In the genomic region with DNA sequence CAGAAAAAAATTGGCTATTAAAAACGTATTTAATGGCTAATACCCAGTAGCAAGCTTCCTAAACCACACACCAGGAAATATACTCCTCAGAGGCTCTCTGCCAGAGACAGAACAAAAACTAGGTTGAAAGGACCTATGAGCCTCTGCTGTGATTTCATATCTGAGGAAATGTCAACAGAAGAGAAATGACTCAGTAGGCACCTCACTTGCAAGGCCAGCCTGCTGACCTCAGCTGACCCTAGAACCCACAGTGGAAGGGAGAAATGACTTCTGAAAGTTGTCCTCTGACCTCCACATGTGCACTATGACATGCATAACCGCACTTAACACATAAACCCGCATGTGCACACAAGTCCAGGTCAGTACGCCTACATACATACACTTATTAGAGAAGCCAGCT, we compare ENCODE assay signal across 26 mouse cellular contexts. TPM values are rescaled to one million over a fixed set of nuclear protein-coding genes. Genes with fewer than 3 reads are reported as not detected.
DNase-seq lines count a peak whose midpoint lies in the region; ATAC-seq and TF ChIP-seq lines count a peak whose summit lies in the region.
"Had no signal": no experiment of that assay in that cellular context is flagged by ENCODE, and none has a peak within 500 bp of the region (broad histone marks: within the 10 kb centered on the region; RNA-seq: fewer than 3 reads in every experiment).

No protein-coding gene starts in this region.

- no peak overlapping the region; the same call in 1 of the 2 replicates for H3K4me2 ChIP-seq in CH12.LX (ENCODE audit: insufficient read depth, low read depth, poor library complexity, severe bottlenecking)
- H3K4me2 ChIP-seq: embryonic facial prominence, embryonic 13.5 days; forebrain, embryonic 13.5 days; heart, embryonic 12.5 days; hindbrain, embryonic 15.5 days had no signal

- TF ChIP-seq CTCF in CH12.LX (conservative IDR thresholded peaks at IDR 0.05 in 1 of 2, IDR thresholded peaks at IDR 0.05 in 1 of 2; ENCODE audit: low read depth in 2 of 2, low read length in 2 of 2): no peak

- TF ChIP-seq POLR2A in CH12.LX (IDR thresholded peaks at IDR 0.05; ENCODE audit: low read depth, low read length): no peak

- 69% methylated on average over 4 of the region's 4 CpGs for WGBS in heart, embryonic 10.5 days

- H3K27me3 ChIP-seq in CH12.LX (replicated peaks): no peaks in the 10 kb centered on the region
- no peaks in the 10 kb centered on the region for H3K27me3 ChIP-seq in heart, embryonic 10.5 days (ENCODE audit: insufficient read depth, poor library complexity, severe bottlenecking)
- H3K27me3 ChIP-seq: embryonic facial prominence, embryonic 13.5 days; forebrain, embryonic 13.5 days; heart, embryonic 12.5 days; hindbrain, embryonic 15.5 days had no signal

- no peak for TF ChIP-seq RAD21 in CH12.LX (IDR thresholded peaks at IDR 0.05; ENCODE audit: low read depth, low read length)

- H3K4me1 ChIP-seq in CH12.LX (ENCODE audit: control insufficient read depth in 1 of 2, insufficient read depth in 2 of 2): peaks cover 2 to 3% of the 10 kb centered on the region in 2 experiments; a peak in 2 of 4 replicates
- 0 out of 2 replicates have a peak, but pooled peaks cover 3% of the 10 kb centered on the region for H3K4me1 ChIP-seq in heart, embryonic 10.5 days
- H3K4me1 ChIP-seq: embryonic facial prominence, embryonic 13.5 days; forebrain, embryonic 13.5 days had no signal

- TF ChIP-seq EP300 in CH12.LX (IDR thresholded peaks at IDR 0.05; ENCODE audit: low read length): no peak

- H3K4me3 ChIP-seq in CH12.LX (replicated peaks in 1 of 3; ENCODE audit: low read depth in 2 of 3, low read length in 2 of 3, poor library complexity in 1 of 3): no peak overlapping the region
- no peak overlapping the region for H3K4me3 ChIP-seq in heart, embryonic 10.5 days
- H3K4me3 ChIP-seq: embryonic facial prominence, embryonic 13.5 days; forebrain, embryonic 13.5 days; heart, embryonic 12.5 days; hindbrain, embryonic 15.5 days had no signal

- peak; percentile 69 for DNase-seq in adrenal gland, adult 2 months
- DNase-seq in adrenal gland, postnatal 10 days: no peak
- no peak for DNase-seq in CH12.LX (ENCODE audit: extremely low read depth)
- peak; percentile 46 for DNase-seq in adrenal gland, postnatal 14 days
- DNase-seq in ovary, postnatal 14 days (ENCODE audit: low spot score): no peak
- DNase-seq in heart, embryonic 10.5 days (ENCODE audit: low spot score): no peak
- DNase-seq: cerebellum, adult 11-12 months; cerebellum, adult 9-10 months; cerebellum, postnatal 25 days; forebrain, postnatal 0 days; gastrocnemius, postnatal 14 days; kidney, adult 2 months had no signal

- dilution Hi-C loops in CH12.LX (cut with MboI; ENCODE audit: extremely low pct_ligation_motif_present, extremely low pct_unique_long_range_greater_than_20kb, low sequenced_read_pairs): no loop called here

- H3K79me2 ChIP-seq in CH12.LX (replicated peaks; ENCODE audit: control insufficient read depth, extremely low read depth, insufficient read depth, poor library complexity, severe bottlenecking): no peaks in the 10 kb centered on the region

- H3K9me3 ChIP-seq in CH12.LX (replicated peaks; ENCODE audit: low read length): no peaks in the 10 kb centered on the region
- H3K9me3 ChIP-seq in heart, embryonic 10.5 days: no peaks in the 10 kb centered on the region
- H3K9me3 ChIP-seq: embryonic facial prominence, embryonic 13.5 days; forebrain, embryonic 13.5 days; heart, embryonic 12.5 days; hindbrain, embryonic 15.5 days had no signal

- H3K36me3 ChIP-seq in CH12.LX (replicated peaks in 1 of 2; ENCODE audit: control insufficient read depth in 1 of 2, insufficient read depth in 1 of 2, low read length in 1 of 2): no peaks in the 10 kb centered on the region
- H3K36me3 ChIP-seq in heart, embryonic 10.5 days: no peaks in the 10 kb centered on the region
- H3K36me3 ChIP-seq: embryonic facial prominence, embryonic 13.5 days; heart, embryonic 12.5 days; hindbrain, embryonic 15.5 days had no signal

- in situ Hi-C loops in CH12.LX (cut with MboI; ENCODE audit: low pct_ligation_motif_present, low pct_unique_long_range_greater_than_20kb, low sequenced_read_pairs): no loop called here

- no peak overlapping the region for H3K9ac ChIP-seq in CH12.LX (ENCODE audit: insufficient read depth, low read depth)
- H3K9ac ChIP-seq: embryonic facial prominence, embryonic 13.5 days; forebrain, embryonic 13.5 days; forebrain, postnatal 0 days; heart, embryonic 12.5 days; hindbrain, embryonic 15.5 days had no signal

- peak; percentile 14; the same call in 1 of the 2 replicates for ATAC-seq in megakaryocyte progenitor cell, adult 5-6 weeks (replicated peaks; ENCODE audit: poor library complexity)
- no peak for ATAC-seq in megakaryocyte, adult 5-6 weeks (ENCODE audit: poor library complexity, severe bottlenecking)
- ATAC-seq: forebrain, embryonic 13.5 days; forebrain, postnatal 0 days; intestine, embryonic 16.5 days had no signal

- H3K27ac ChIP-seq in CH12.LX (ENCODE audit: insufficient read depth, low read depth): no peak overlapping the region
- H3K27ac ChIP-seq in heart, embryonic 10.5 days: no peak overlapping the region
- H3K27ac ChIP-seq: embryonic facial prominence, embryonic 13.5 days; forebrain, embryonic 13.5 days; hindbrain, embryonic 15.5 days had no signal

TF ChIP-seq in CH12.LX, 34 proteins besides CTCF, POLR2A, EP300 and RAD21:
- TF ChIP-seq MYC (IDR thresholded peaks at IDR 0.05; ENCODE audit: low read depth, low read length): no peak
- no peak for TF ChIP-seq PAX5 (IDR thresholded peaks at IDR 0.05; ENCODE audit: low read length)
- TF ChIP-seq BHLHE40 (IDR thresholded peaks at IDR 0.05; ENCODE audit: low read depth, low read length): peak; percentile 44
- TF ChIP-seq POLR2AphosphoS2 (IDR thresholded peaks at IDR 0.05; ENCODE audit: low read depth, low read length): no peak

RNA-seq across cellular contexts. Expression of a gene that starts 18.9 kb away (rescaled TPM):
- total RNA-seq in adrenal gland, adult 2 months (2021): not detected
- polyA plus RNA-seq in adrenal gland, adult 2 months (2012; rRNA removed): 0.06 TPM in 1 of 2 replicates, not detected in the other
- under 1 TPM in 1 of 2 experiments, not detected in 1; 0.12 TPM for total RNA-seq in adrenal gland, postnatal 10 days (2021)
- not detected in 2 replicates for total RNA-seq in CH12.LX (2012; rRNA removed)
- total RNA-seq in CH12.LX (2014; rRNA removed): not detected in 2 replicates
- not detected in 2 replicates for polyA plus RNA-seq in CH12.LX (2012; ENCODE audit: insufficient read length, low read depth)
- not detected in 2 replicates for total RNA-seq in adrenal gland, postnatal 14 days (2021)
- not detected in 2 replicates for total RNA-seq in megakaryocyte progenitor cell, adult 5-6 weeks (2015)
- total RNA-seq in megakaryocyte progenitor cell, adult 5-6 weeks (2017): not detected in 2 replicates
- not detected in 2 replicates for polyA plus RNA-seq in heart, embryonic 10.5 days (2016; fragmentation: Nextera tagmentation; extraction: Ambion mirVana)
- total RNA-seq in megakaryocyte, adult 5-6 weeks (2015): not detected in 2 replicates
- not detected in 2 replicates for total RNA-seq in megakaryocyte, adult 5-6 weeks (2017)
- total RNA-seq: adrenal gland, adult 18-20 months; gastrocnemius, adult 18-20 months; heart, postnatal 25 days had no signal
- polyA plus RNA-seq: embryonic facial prominence, embryonic 13.5 days; forebrain, embryonic 13.5 days; gonadal fat pad, adult 2 months; heart, embryonic 12.5 days; heart, embryonic 16.5 days; hindbrain, embryonic 11.5 days; intestine, embryonic 16.5 days; kidney, adult 2 months had no signal

RNA-seq across cellular contexts. Expression of a gene that starts 27.6 kb away (rescaled TPM):
- total RNA-seq in adrenal gland, adult 2 months (2021): not detected
- polyA plus RNA-seq in adrenal gland, adult 2 months (2012; rRNA removed): not detected in 2 replicates
- total RNA-seq in adrenal gland, postnatal 10 days (2021): not detected
- total RNA-seq in CH12.LX (2012; rRNA removed) (not detected in 2 replicates), CH12.LX (2014; rRNA removed) (not detected in 2 replicates)
- polyA plus RNA-seq in CH12.LX (2012; ENCODE audit: insufficient read length, low read depth): not detected in 2 replicates
- 0.15 TPM in 1 of 2 replicates, not detected in the other for total RNA-seq in adrenal gland, postnatal 14 days (2021)
- total RNA-seq in megakaryocyte progenitor cell, adult 5-6 weeks (2015): not detected in 2 replicates
- total RNA-seq in megakaryocyte progenitor cell, adult 5-6 weeks (2017): not detected in 2 replicates
- polyA plus RNA-seq in heart, embryonic 10.5 days (2016; fragmentation: Nextera tagmentation; extraction: Ambion mirVana): not detected in 2 replicates
- total RNA-seq in megakaryocyte, adult 5-6 weeks (2015): not detected in 2 replicates
- not detected in 2 replicates for total RNA-seq in megakaryocyte, adult 5-6 weeks (2017)
- total RNA-seq: forebrain, postnatal 0 days; gastrocnemius, adult 18-20 months; gastrocnemius, postnatal 14 days had no signal
- polyA plus RNA-seq: brain, embryonic 14.5 days; embryonic facial prominence, embryonic 13.5 days; forebrain, embryonic 13.5 days; forebrain, postnatal 0 days; heart, embryonic 12.5 days; hindbrain, embryonic 11.5 days; hindbrain, embryonic 15.5 days had no signal

Comparison
In these comparisons a context has a peak if more than half of its experiments do, and no peak if none do; other contexts are left out.
1. DNase-seq: peak in adrenal gland, adult 2 months (single experiment) and adrenal gland, postnatal 14 days (single experiment); none in adrenal gland, postnatal 10 days (single experiment), CH12.LX (single experiment), ovary, postnatal 14 days (single experiment) and heart, embryonic 10.5 days (single experiment).